Mouse (Mus musculus): Measurements from ENCODE around the gene Scrn3.

Scrn3 gene

GRCm38 (mm10) chr2:73274119-73274920 lies 38.1 kb upstream of the Scrn3 start:
- peak in 1 of 2 experiments; percentile 24 for DNase-seq (ENCODE audit: low spot score in 2 of 2)

GRCm38 (mm10) chr2:73275261-73276040 lies 37.0 kb upstream of the Scrn3 start:
- no peak for DNase-seq (ENCODE audit: low spot score in 2 of 2)

GRCm38 (mm10) chr2:73276141-73276571 lies 36.2 kb upstream of the Scrn3 start:
- no peak for DNase-seq (ENCODE audit: low spot score in 2 of 2)

GRCm38 (mm10) chr2:73277021-73277708 lies 35.2 kb upstream of the Scrn3 start:
- DNase-seq (ENCODE audit: low spot score in 2 of 2) = no peak

- DNase-seq (ENCODE audit: low spot score in 2 of 2) = peak in 1 of 2 experiments; percentile 28
Observed at GRCm38 (mm10) chr2:73277709-73278075, 34.7 kb upstream of the Scrn3 start.

- DNase-seq (ENCODE audit: low spot score in 2 of 2) = peak; percentile 83 to 91
Observed at GRCm38 (mm10) chr2:73278131-73278854, 34.1 kb upstream of the Scrn3 start.

- no peak for DNase-seq (ENCODE audit: low spot score in 2 of 2)
Observed at GRCm38 (mm10) chr2:73278869-73279268, 33.5 kb upstream of the Scrn3 start.

- no peak for DNase-seq (ENCODE audit: low spot score in 2 of 2)
Observed at GRCm38 (mm10) chr2:73279271-73280038, 32.9 kb upstream of the Scrn3 start.

- no peak for DNase-seq (ENCODE audit: low spot score in 2 of 2)
Observed at GRCm38 (mm10) chr2:73280356-73281047, 31.9 kb upstream of the Scrn3 start.

- peak in 1 of 2 experiments; percentile 14 for DNase-seq (ENCODE audit: low spot score in 2 of 2)
Observed at GRCm38 (mm10) chr2:73281048-73281661, 31.2 kb upstream of the Scrn3 start.

- DNase-seq (ENCODE audit: low spot score in 2 of 2) = no peak
Observed at GRCm38 (mm10) chr2:73281707-73282106, 30.7 kb upstream of the Scrn3 start.

- no peak for DNase-seq (ENCODE audit: low spot score in 2 of 2)
Observed at GRCm38 (mm10) chr2:73285630-73286029, 26.8 kb upstream of the Scrn3 start.

GRCm38 (mm10) chr2:73291130-73291529 lies 21.3 kb upstream of the Scrn3 start:
- no peak for DNase-seq (ENCODE audit: low spot score in 2 of 2)

- no peak for DNase-seq (ENCODE audit: low spot score in 2 of 2)
Observed at GRCm38 (mm10) chr2:73295023-73295422, 17.4 kb upstream of the Scrn3 start.

- no peak for DNase-seq (ENCODE audit: low spot score in 2 of 2)
Observed at GRCm38 (mm10) chr2:73298154-73298553, 14.2 kb upstream of the Scrn3 start.

- DNase-seq (ENCODE audit: low spot score in 2 of 2) = no peak
Observed at GRCm38 (mm10) chr2:73298841-73299240, 13.6 kb upstream of the Scrn3 start.

- DNase-seq (ENCODE audit: low spot score in 2 of 2) = no peak
Observed at GRCm38 (mm10) chr2:73301979-73302378, 10.4 kb upstream of the Scrn3 start.

GRCm38 (mm10) chr2:73302722-73303121 lies 9.7 kb upstream of the Scrn3 start:
- DNase-seq (ENCODE audit: low spot score in 2 of 2) = no peak

- no peak for DNase-seq (ENCODE audit: low spot score in 2 of 2)
Observed at GRCm38 (mm10) chr2:73304506-73304905, 7.9 kb upstream of the Scrn3 start.

- DNase-seq (ENCODE audit: low spot score in 2 of 2) = no peak
Observed at GRCm38 (mm10) chr2:73306006-73306405, 6.4 kb upstream of the Scrn3 start.

Data from right cerebral cortex, adult 2 months (tissue).